Mouse (Mus musculus) limb, embryonic 14.5 days (tissue): ENCODE measurements around the gene Eddm3b. TPM values are rescaled to one million over a fixed set of nuclear protein-coding genes. Genes with fewer than 3 reads are reported as not detected.

Source experiments
- ATAC-seq: fragments of 200-750 bp; cut with Nextera tagmentation; 2 replicates; pipeline ENCODE4 v1.8.0; 2017; ENCODE audit warnings: low read depth, moderate number of reproducible peaks, moderate TSS enrichment; ENCODE audit not compliant: low FRiP score
- DNase-seq: peaks from one replicate; pipeline ENCODE4 v3.0.0-alpha.2; 2015; ENCODE audit warnings: low spot score
- H3K27ac ChIP-seq: fragments of 300-500 bp; sonication (generic); replicated peaks from 2 replicates; pipeline ENCODE4 v1.5.1; 2014; ENCODE audit warnings: low read depth, mild to moderate bottlenecking, low read length, moderate library complexity, mixed read lengths
- H3K27me3 ChIP-seq: fragments of 300-500 bp; sonication (generic); 2 replicates; pipeline ENCODE4 v1.6.1; 2014; ENCODE audit warnings: low read length, mixed read lengths; ENCODE audit not compliant: control insufficient read depth, insufficient read depth
- H3K36me3 ChIP-seq: fragments of 300-500 bp; sonication (generic); 2 replicates; pipeline ENCODE4 v1.6.1; 2014; ENCODE audit warnings: mild to moderate bottlenecking, low read length, moderate library complexity, mixed read lengths; ENCODE audit not compliant: control insufficient read depth, insufficient read depth
- H3K4me1 ChIP-seq: fragments of 300-500 bp; sonication (generic); 2 replicates; pipeline ENCODE4 v1.6.1; 2014; ENCODE audit warnings: antibody characterized with exemption, low read length, mixed read lengths; ENCODE audit not compliant: control insufficient read depth, insufficient read depth
- H3K4me2 ChIP-seq: fragments of 300-500 bp; sonication (generic); replicated peaks from 2 replicates; pipeline ENCODE4 v1.6.1; 2014; ENCODE audit warnings: low read depth, mild to moderate bottlenecking, low read length, moderate library complexity; ENCODE audit not compliant: severe bottlenecking
- H3K4me3 ChIP-seq: fragments of 300-500 bp; sonication (generic); replicated peaks from 2 replicates; pipeline ENCODE4 v1.5.1; 2014; ENCODE audit warnings: low read length
- H3K9ac ChIP-seq: fragments of 300-500 bp; sonication (generic); 2 replicates; pipeline ENCODE4 v1.6.1; 2014; ENCODE audit warnings: mild to moderate bottlenecking, low read depth, low read length, moderate library complexity; ENCODE audit not compliant: severe bottlenecking
- H3K9me3 ChIP-seq: fragments of 300-500 bp; sonication (generic); 2 replicates; pipeline ENCODE4 v1.6.1; 2016; ENCODE audit warnings: low read length; ENCODE audit not compliant: control insufficient read depth
- POLR2A ChIP-seq: fragments of 200-500 bp; IDR thresholded peaks from 2 replicates; pipeline ENCODE4 v1.8.0; 2012; ENCODE audit warnings: inconsistent platforms, mild to moderate bottlenecking, moderate library complexity, borderline replicate concordance; ENCODE audit not compliant: insufficient read depth, insufficient read length; ENCODE audit errors: extremely low read depth
- WGBS: fragments of 180-500 bp; shearing (Covaris S2); extraction: QIAGEN DNeasy Blood & Tissue Kit; methylation state at CpG from one replicate; pipeline ENCODE4 v1.1.7; 2014; 5-methylcytosine and 5-hydroxymethylcytosine counted together
- polyA plus RNA-seq, 2 experiments: library from polyadenylated mRNA; depleted of rRNA in 1 of 2; stranded (reverse) in 1 of 2; unstranded in 1 of 2; fragments of >200 nt; fragmentation: Nextera tagmentation in 1 of 2; extraction: Ambion mirVana in 1 of 2; gene quantifications; 2 replicates each; pipeline versions ENCODE4 v1.2.1 to v1.2.3; 2012 to 2014

The Eddm3b gene
- polyA plus RNA-seq, 2 experiments = 0.04 TPM; not detected in 1

- WGBS = 92% methylated on average over 2 of the region's 2 CpGs
- Histone ChIP-seq H3K27me3 (no peaks in the 10 kb centered on the region), H3K4me2 (no peak overlapping the region), H3K4me3 (no peak overlapping the region), H3K36me3 (0 out of 2 replicates have a peak, but pooled peaks cover 7% of the 10 kb centered on the region), H3K27ac (no peak overlapping the region), H3K4me1 (no peaks in the 10 kb centered on the region), H3K9me3 (no peaks in the 10 kb centered on the region), H3K9ac (no peak overlapping the region)
- no peak for TF ChIP-seq POLR2A
- no peak for DNase-seq
- ATAC-seq = no peak
Measured at GRCm38 (mm10) chr14:51104366-51104765, 9.9 kb upstream of the Eddm3b start.

GRCm38 (mm10) chr14:51106449-51106967, 7.7 kb upstream of the Eddm3b start:
- Histone ChIP-seq H3K4me2 (no peak overlapping the region), H3K27ac (no peak overlapping the region), H3K9ac (no peak overlapping the region), H3K36me3 (0 out of 2 replicates have a peak, but pooled peaks cover 7% of the 10 kb centered on the region), H3K27me3 (no peaks in the 10 kb centered on the region), H3K9me3 (no peaks in the 10 kb centered on the region), H3K4me3 (no peak overlapping the region), H3K4me1 (no peaks in the 10 kb centered on the region)
- no peak for ATAC-seq
- no peak for TF ChIP-seq POLR2A
- DNase-seq = no peak

GRCm38 (mm10) chr14:51111966-51112365, 2.3 kb upstream of the Eddm3b start:
- no peaks in the 10 kb centered on the region for H3K4me1 ChIP-seq
- no peak overlapping the region for H3K9ac ChIP-seq
- no peaks in the 10 kb centered on the region for H3K27me3 ChIP-seq
- no peak overlapping the region for H3K4me2 ChIP-seq
- H3K9me3 ChIP-seq = no peaks in the 10 kb centered on the region
- ATAC-seq = peak; percentile 44; the same call in 1 of the 2 replicates
- 38% methylated on average over 3 of the region's 3 CpGs for WGBS
- no peaks in the 10 kb centered on the region for H3K36me3 ChIP-seq
- no peak for TF ChIP-seq POLR2A
- peak; percentile 20 for DNase-seq
- no peak overlapping the region for H3K4me3 ChIP-seq
- H3K27ac ChIP-seq = no peak overlapping the region

- H3K4me2 ChIP-seq = no peak overlapping the region
- no peaks in the 10 kb centered on the region for H3K9me3 ChIP-seq
- H3K27ac ChIP-seq = no peak overlapping the region
- no peak for TF ChIP-seq POLR2A
- ATAC-seq (no peak), DNase-seq (no peak)
- H3K27me3 ChIP-seq = no peaks in the 10 kb centered on the region
- no peak overlapping the region for H3K9ac ChIP-seq
- H3K36me3 ChIP-seq = no peaks in the 10 kb centered on the region
- 44% methylated on average over 9 of the region's 9 CpGs for WGBS
- H3K4me1 ChIP-seq = no peaks in the 10 kb centered on the region
- H3K4me3 ChIP-seq = no peak overlapping the region
Measured at GRCm38 (mm10) chr14:51113476-51113875, 750 bp upstream of the Eddm3b start.

GRCm38 (mm10) chr14:51125684-51126083, 11.5 kb downstream of the Eddm3b start:
- 80% methylated on average over 6 of the region's 6 CpGs for WGBS
- no peak overlapping the region for H3K27ac ChIP-seq
- H3K4me1 ChIP-seq = no peaks in the 10 kb centered on the region
- no peak overlapping the region for H3K9ac ChIP-seq
- no peaks in the 10 kb centered on the region for H3K36me3 ChIP-seq
- TF ChIP-seq POLR2A = no peak
- H3K4me3 ChIP-seq = no peak overlapping the region
- DNase-seq = no peak
- no peak overlapping the region for H3K4me2 ChIP-seq
- no peak for ATAC-seq
- H3K27me3 ChIP-seq = no peaks in the 10 kb centered on the region
- H3K9me3 ChIP-seq = no peaks in the 10 kb centered on the region
